Mouse (Mus musculus): Measurements from ENCODE around the gene 4930524J08Rik. TPM values are rescaled to one million over a fixed set of nuclear protein-coding genes. Genes with fewer than 3 reads are reported as not detected.

The 4930524J08Rik gene
- 1.8 and 2.6 TPM in 2 replicates for polyA plus RNA-seq (2015; fragmentation: Nextera tagmentation; extraction: Ambion mirVana)

DNA sequence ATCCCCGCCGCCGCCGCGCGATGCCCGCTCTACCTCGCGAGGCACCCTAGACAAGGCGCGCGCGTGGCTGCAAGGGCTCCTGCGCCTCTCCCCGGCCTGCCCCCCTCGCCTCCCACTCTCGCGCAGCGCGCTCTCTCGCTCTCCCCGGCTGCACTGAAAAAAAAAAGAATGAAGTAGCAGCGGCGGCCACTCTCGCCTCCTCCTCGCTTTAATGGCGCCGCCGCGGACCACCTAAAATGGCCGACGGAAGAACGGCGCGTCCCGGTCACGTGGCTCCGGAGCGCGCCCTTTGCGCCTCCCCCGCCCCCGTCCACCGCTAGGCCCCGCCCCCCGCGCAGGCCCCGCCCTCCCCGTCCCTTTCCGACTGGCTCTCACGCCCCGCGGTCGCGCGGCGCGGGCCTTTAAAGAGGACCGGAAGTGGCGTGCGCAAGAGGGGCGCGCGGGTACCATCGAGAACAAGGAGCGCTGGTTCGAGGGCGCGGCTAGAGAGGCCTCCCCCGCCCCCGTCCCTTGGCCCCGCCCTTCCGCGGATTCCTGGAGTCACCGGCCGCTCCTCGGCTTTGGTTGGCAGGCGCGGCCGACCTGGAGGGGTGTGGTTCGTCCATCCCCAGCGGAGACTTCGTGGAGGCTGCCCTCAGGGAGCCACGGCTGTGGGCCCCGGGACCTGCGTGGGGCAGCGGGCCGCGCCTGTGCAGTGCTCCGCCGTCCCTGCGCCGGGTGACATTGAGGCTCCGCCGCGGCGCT, at the start of gene 4930524J08Rik, which contains the start of gene Hnrnpd:
TSS of gene 4930524J08Rik (plus strand) at position 363 of the 744 bp plus-strand sequence.
TSS of gene Hnrnpd (minus strand) at position 240 of the 744 bp plus-strand sequence.

Other genes with a start within 250 kb of the 4930524J08Rik start
- gene Rasgef1b, start 250.0 kb upstream of the 4930524J08Rik start, polyA plus RNA-seq (2015; fragmentation: Nextera tagmentation; extraction: Ambion mirVana) = 2.5 and 3.5 TPM in 2 replicates
- gene Vamp9, start 72.8 kb upstream of the 4930524J08Rik start, polyA plus RNA-seq (2015; fragmentation: Nextera tagmentation; extraction: Ambion mirVana) = not detected in 2 replicates
- gene Hnrnpd, start 123 bp upstream of the 4930524J08Rik start, polyA plus RNA-seq (2015; fragmentation: Nextera tagmentation; extraction: Ambion mirVana) = 93.0 and 99.0 TPM in 2 replicates
- gene Hnrnpdl, start 60.6 kb downstream of the 4930524J08Rik start, polyA plus RNA-seq (2015; fragmentation: Nextera tagmentation; extraction: Ambion mirVana) = 70.3 and 77.4 TPM in 2 replicates
- gene Enoph1, start 60.9 kb downstream of the 4930524J08Rik start, polyA plus RNA-seq (2015; fragmentation: Nextera tagmentation; extraction: Ambion mirVana) = 17.1 and 19.1 TPM in 2 replicates
- gene Tmem150c, start 180.7 kb downstream of the 4930524J08Rik start, polyA plus RNA-seq (2015; fragmentation: Nextera tagmentation; extraction: Ambion mirVana) = 0.05 and 0.23 TPM in 2 replicates

Measured in spleen, postnatal 0 days (tissue).